Mouse (Mus musculus) midbrain, embryonic 13.5 days (tissue): ENCODE data around the gene Serf1. TPM values are rescaled to one million over a fixed set of nuclear protein-coding genes. Genes with fewer than 3 reads are reported as not detected.
"Not testable (repeated sequence)": the region's sequence is repeated elsewhere in the genome, so short reads cannot be mapped to it uniquely, and the experiment has no call there.

Source experiments
- ATAC-seq: fragments of 200-750 bp; cut with Nextera tagmentation; 2 replicates; pipeline ENCODE4 v1.8.0; 2017; ENCODE audit warnings: mild to moderate bottlenecking, moderate TSS enrichment, moderate library complexity
- H3K27ac ChIP-seq: fragments of 300-500 bp; sonication (generic); 2 replicates; pipeline ENCODE4 v1.5.1; 2015; ENCODE audit warnings: inconsistent platforms, mild to moderate bottlenecking, moderate library complexity
- H3K27me3 ChIP-seq: fragments of 300-500 bp; sonication (generic); 2 replicates; pipeline ENCODE4 v1.6.1; 2015; ENCODE audit warnings: mild to moderate bottlenecking, inconsistent platforms
- H3K36me3 ChIP-seq: fragments of 300-500 bp; sonication (generic); 2 replicates; pipeline ENCODE4 v1.6.1; 2015; ENCODE audit warnings: mild to moderate bottlenecking, inconsistent platforms
- H3K4me1 ChIP-seq: fragments of 300-500 bp; sonication (generic); replicated peaks from 2 replicates; pipeline ENCODE4 v1.6.1; 2015; ENCODE audit warnings: inconsistent platforms
- H3K4me2 ChIP-seq: fragments of 300-500 bp; sonication (generic); replicated peaks from 2 replicates; pipeline ENCODE4 v1.6.1; 2015; ENCODE audit warnings: moderate library complexity, mild to moderate bottlenecking, inconsistent platforms
- H3K4me3 ChIP-seq: fragments of 300-500 bp; sonication (generic); replicated peaks from 2 replicates; pipeline ENCODE4 v1.5.1; 2015; ENCODE audit warnings: mild to moderate bottlenecking, inconsistent platforms
- H3K9ac ChIP-seq: fragments of 300-500 bp; sonication (generic); replicated peaks from 2 replicates; pipeline ENCODE4 v1.6.1; 2015; ENCODE audit warnings: mild to moderate bottlenecking, inconsistent platforms
- H3K9me3 ChIP-seq: fragments of 300-500 bp; sonication (generic); 2 replicates; pipeline ENCODE4 v1.6.1; 2016; ENCODE audit warnings: mild to moderate bottlenecking, inconsistent platforms
- WGBS: fragments of 180-500 bp; shearing (Covaris S2); methylation state at CpG from one replicate; pipeline ENCODE4 v1.1.7; 2015; 5-methylcytosine and 5-hydroxymethylcytosine counted together
- polyA plus RNA-seq: library from polyadenylated mRNA; unstranded; fragments of >200 nt; fragmentation: Nextera tagmentation; extraction: Ambion mirVana; gene quantifications from 2 replicates; pipeline ENCODE4 v1.2.1, GENCODE M21; 2015

The Serf1 gene
- polyA plus RNA-seq, 1 experiment from 2014 or later = 415 TPM

DNA sequence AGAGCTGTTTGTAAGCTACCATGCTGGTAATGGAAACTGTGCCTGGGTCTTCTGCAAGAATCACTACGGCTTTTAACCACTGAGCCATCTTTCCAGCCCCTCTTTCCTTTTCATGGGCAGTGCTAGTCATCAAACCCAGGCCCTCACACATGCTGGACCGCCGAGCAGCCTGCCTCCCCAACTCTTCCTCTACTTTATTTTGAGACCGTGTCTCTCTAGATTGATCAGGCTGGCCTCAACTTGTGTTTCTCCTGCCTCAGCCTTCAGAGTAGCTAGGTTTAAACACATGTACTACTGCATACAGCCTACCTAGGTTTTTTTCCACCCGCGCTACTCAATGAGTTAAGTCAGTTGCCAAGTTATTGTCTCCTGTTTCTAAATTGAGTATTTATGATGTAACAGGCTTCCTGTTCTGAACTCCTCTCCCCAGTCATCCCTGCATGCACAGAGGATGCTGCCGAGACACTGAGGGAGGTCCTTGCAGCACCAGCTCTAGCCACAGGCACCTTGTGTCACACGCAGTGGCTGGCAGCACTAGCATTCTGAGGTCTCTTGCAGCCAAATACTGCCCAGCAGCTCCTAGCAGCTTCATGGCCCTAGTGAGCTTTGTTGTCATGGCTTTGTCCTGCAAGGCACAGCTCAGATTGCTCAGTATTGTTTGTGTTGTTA is 34.0 kb downstream of the Serf1 start:
- H3K4me1 ChIP-seq = no peaks in the 10 kb centered on the region
- no peak overlapping the region for H3K4me3 ChIP-seq
- H3K9ac ChIP-seq = no peak overlapping the region
- H3K4me2 ChIP-seq = no peak overlapping the region
- no peak for ATAC-seq
- H3K27me3 ChIP-seq = no peaks in the 10 kb centered on the region
- H3K9me3 ChIP-seq = no peaks in the 10 kb centered on the region
- H3K27ac ChIP-seq = no peak overlapping the region
- 87% methylated on average over 8 of the region's 8 CpGs for WGBS
- peaks cover 22% of the 10 kb centered on the region for H3K36me3 ChIP-seq

DNA sequence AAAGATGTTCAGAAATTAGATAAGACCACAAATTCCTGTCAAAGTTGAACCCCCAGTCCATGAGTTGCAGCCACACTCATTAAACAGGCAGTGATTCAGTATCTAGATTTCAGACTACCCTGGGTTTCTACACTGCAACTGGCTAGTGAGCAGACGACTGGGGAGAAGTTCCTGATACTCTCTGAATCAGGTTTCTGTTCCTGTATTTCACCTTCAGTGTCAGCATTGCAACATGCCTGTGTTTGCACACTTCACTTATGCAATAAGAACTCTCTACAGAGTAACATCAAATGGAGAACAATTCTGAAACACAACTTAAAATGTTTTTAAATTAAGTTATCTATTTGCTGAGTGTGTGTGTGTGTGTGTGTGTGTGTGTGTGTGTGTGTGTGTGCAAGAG is 44.8 kb downstream of the Serf1 start:
- no peaks in the 10 kb centered on the region for H3K36me3 ChIP-seq
- no peaks in the 10 kb centered on the region for H3K27me3 ChIP-seq
- no peaks in the 10 kb centered on the region for H3K4me1 ChIP-seq
- H3K4me3 ChIP-seq = no peak overlapping the region
- no peak overlapping the region for H3K27ac ChIP-seq
- H3K9me3 ChIP-seq = no peaks in the 10 kb centered on the region
- 66% methylated on average over 1 of the region's 1 CpGs for WGBS
- H3K4me2 ChIP-seq = no peak overlapping the region
- H3K9ac ChIP-seq = no peak overlapping the region
- no peak for ATAC-seq

DNA sequence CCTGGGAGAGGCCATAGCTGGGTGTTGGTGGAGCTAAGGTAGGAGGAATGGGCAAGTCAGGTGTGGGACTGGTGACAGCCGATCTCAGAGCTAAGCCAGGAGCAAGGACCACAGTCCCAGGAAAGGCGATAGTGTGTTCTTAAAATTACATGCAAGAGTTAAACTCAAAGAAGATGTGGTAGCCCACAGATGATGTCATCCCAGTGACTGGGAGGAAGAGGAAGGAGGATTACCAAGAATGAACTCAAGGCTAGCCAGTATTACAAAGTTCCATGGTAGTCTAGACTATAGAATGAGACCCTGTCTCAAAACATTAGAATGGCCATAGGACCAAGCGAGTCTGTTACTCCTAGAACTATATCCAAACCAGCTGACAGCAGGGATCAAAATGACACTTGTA is 48.8 kb downstream of the Serf1 start:
- no peaks in the 10 kb centered on the region for H3K4me1 ChIP-seq
- no peak overlapping the region for H3K4me2 ChIP-seq
- no peaks in the 10 kb centered on the region for H3K9me3 ChIP-seq
- H3K4me3 ChIP-seq = no peak overlapping the region
- no peaks in the 10 kb centered on the region for H3K27me3 ChIP-seq
- 94% methylated on average over 3 of the region's 3 CpGs for WGBS
- no peaks in the 10 kb centered on the region for H3K36me3 ChIP-seq
- H3K27ac ChIP-seq = no peak overlapping the region
- H3K9ac ChIP-seq = no peak overlapping the region
- no peak for ATAC-seq

DNA sequence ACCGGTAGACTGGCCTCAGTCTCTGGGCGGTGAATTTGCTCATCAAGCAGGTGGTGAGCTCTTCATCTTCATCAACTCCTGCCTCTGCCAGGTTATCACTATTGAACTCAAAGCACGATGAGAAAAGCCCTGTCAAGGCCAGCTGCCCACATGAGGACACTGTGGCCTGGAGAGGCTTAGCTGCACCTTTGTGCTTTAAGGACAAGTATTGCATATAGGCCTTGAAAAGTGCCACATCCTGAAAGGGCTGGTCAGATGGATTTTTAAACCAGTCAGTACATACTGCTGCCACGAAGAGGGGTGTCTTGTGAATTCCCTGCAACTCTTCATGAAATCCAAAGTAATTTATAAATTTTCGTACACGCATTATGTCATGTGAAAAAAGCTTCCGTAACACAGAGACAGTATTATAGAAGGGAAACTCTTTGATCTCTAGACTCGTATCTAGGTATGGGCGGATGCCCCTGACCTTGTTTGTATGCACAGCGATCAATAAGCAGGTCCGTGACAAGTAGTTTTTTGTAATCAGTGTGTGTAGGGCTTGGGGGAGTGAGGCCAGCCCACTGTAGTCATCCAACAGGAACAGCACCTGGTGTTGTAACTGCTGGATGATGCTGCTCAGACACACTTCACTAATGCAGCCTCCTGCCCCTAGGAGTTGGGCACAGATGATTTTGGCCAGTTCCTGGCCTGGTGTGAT is 53.5 kb downstream of the Serf1 start:
- WGBS = 91% methylated on average over 11 of the region's 11 CpGs
- not testable (repeated sequence) for ATAC-seq, H3K27me3 ChIP-seq, H3K9ac ChIP-seq, H3K36me3 ChIP-seq, H3K4me3 ChIP-seq, H3K27ac ChIP-seq, H3K4me1 ChIP-seq, H3K9me3 ChIP-seq, H3K4me2 ChIP-seq

DNA sequence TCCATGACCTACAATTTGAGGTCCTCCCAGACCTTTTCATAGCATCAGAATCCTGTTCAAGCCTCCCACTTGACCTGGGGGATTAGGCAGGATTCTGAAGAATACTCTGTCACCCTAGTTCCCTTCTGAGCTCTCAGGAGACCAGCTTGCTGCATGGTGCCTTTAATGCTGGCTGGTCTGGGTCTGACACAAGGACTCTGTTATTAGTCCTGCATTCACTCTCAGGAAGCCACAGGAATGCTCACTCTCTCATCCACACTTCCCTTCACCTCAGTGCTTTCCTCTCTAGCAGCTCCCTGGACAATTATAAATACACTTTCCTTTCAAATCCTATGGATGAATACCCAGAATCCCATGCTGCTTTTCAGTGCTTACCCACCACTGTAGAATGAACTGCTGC is 54.7 kb downstream of the Serf1 start:
- not testable (repeated sequence) for H3K27ac ChIP-seq, H3K4me1 ChIP-seq, H3K36me3 ChIP-seq, H3K4me3 ChIP-seq, H3K9me3 ChIP-seq, H3K27me3 ChIP-seq, H3K9ac ChIP-seq, ATAC-seq, H3K4me2 ChIP-seq

Other genes starting within 250 kb of the Serf1 start
- gene Cartpt, start 206.9 kb upstream of the Serf1 start, polyA plus RNA-seq = 24.8 and 27.1 TPM in 2 replicates
- 31.6 and 32.8 TPM in 2 replicates for gene Mccc2, start 92.4 kb upstream of the Serf1 start, polyA plus RNA-seq
- 26.8 and 30.6 TPM in 2 replicates for gene Bdp1, start 3.9 kb upstream of the Serf1 start, polyA plus RNA-seq
- 50.0 and 52.8 TPM in 2 replicates for gene Smn1, start 16.8 kb downstream of the Serf1 start, polyA plus RNA-seq
- gene Naip2, start 94.1 kb downstream of the Serf1 start, polyA plus RNA-seq = 0.09 and 0.31 TPM in 2 replicates
- 0.07 and 0.14 TPM in 2 replicates for gene Naip5, start 138.3 kb downstream of the Serf1 start, polyA plus RNA-seq
- 0.04 TPM in 1 of 2 replicates, not detected in the other for gene Naip6, start 209.7 kb downstream of the Serf1 start, polyA plus RNA-seq